Mouse (Mus musculus) bone marrow, adult 2 months (tissue): Measurements from ENCODE around the gene Thap11. TPM values are rescaled to one million over a fixed set of nuclear protein-coding genes. Genes with fewer than 3 reads are reported as not detected.
A peak's percentile ranks its signal among the peaks of the same experiment; 100 is the strongest.

Experiments used
- H3K27ac ChIP-seq: fragments of 200-500 bp; 2 replicates; pipeline ENCODE4 v1.5.1; 2012; ENCODE audit warnings: low read depth, mild to moderate bottlenecking, control low read depth, inconsistent platforms, low read length; ENCODE audit not compliant: control insufficient read depth, poor library complexity, insufficient read depth
- H3K4me1 ChIP-seq: fragments of 200-500 bp; 2 replicates; pipeline ENCODE4 v1.6.1; 2011; ENCODE audit warnings: low read length; ENCODE audit not compliant: control insufficient read depth, insufficient read depth
- H3K4me3 ChIP-seq: fragments of 200-500 bp; replicated peaks from 2 replicates; pipeline ENCODE3; 2011; ENCODE audit warnings: mild to moderate bottlenecking, low read depth, low read length, control low read depth; ENCODE audit not compliant: control insufficient read depth
- CTCF ChIP-seq: fragments of 200-500 bp; IDR thresholded peaks from 2 replicates; pipeline ENCODE4 v1.5.1; 2011; ENCODE audit warnings: low read length, control low read depth; ENCODE audit not compliant: control insufficient read depth, insufficient read depth
- POLR2A ChIP-seq: fragments of 200-500 bp; IDR thresholded peaks from 2 replicates; pipeline ENCODE4 v1.6.1; 2011; ENCODE audit warnings: low read depth, mild to moderate bottlenecking, control low read depth, low read length, borderline replicate concordance; ENCODE audit not compliant: control insufficient read depth
- WGBS: fragments of 180-500 bp; shearing (Covaris S2); methylation state at CpG from one replicate; pipeline ENCODE4 v1.1.7; 2018; 5-methylcytosine and 5-hydroxymethylcytosine counted together
- polyA plus RNA-seq: library from polyadenylated mRNA; stranded (reverse); fragments of >200 nt; gene quantifications from 2 replicates; pipeline ENCODE4 v1.2.4, GENCODE M21; 2011; ENCODE audit warnings: low replicate concordance; ENCODE audit not compliant: missing spikeins, insufficient read depth, insufficient read length

Thap11 gene
- polyA plus RNA-seq, 1 experiment = 12.6 TPM

DNA sequence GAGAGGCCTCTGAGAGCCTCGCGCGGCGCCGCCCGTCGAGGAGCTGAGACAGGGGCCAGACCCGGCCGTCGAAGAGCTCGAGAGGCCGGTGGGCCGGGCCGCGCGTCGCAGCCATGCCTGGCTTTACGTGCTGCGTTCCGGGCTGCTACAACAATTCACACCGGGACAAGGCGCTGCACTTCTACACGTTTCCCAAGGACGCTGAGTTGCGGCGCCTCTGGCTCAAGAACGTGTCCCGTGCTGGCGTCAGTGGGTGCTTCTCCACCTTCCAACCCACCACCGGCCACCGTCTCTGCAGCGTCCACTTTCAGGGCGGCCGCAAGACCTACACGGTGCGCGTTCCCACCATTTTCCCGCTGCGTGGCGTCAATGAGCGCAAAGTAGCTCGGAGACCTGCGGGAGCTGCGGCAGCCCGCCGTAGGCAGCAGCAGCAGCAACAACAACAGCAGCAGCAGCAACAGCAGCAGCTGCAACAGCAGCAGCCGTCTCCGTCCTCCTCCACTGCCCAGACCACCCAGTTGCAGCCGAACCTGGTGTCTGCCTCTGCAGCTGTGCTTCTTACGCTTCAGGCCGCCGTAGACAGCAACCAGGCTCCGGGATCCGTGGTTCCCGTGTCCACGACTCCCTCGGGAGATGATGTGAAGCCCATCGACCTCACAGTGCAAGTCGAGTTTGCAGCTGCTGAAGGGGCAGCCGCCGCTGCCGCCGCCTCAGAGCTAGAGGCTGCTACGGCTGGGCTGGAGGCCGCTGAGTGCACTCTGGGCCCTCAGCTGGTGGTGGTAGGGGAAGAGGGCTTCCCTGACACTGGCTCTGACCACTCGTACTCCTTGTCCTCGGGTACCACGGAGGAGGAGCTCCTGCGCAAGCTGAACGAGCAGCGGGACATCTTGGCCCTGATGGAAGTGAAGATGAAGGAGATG lies 576 bp downstream of the Thap11 start:
- Histone ChIP-seq H3K27ac (peak overlapping the region; percentile 85), H3K4me3 (peak overlapping the region; percentile 84), H3K4me1 (peaks cover 3% of the 10 kb centered on the region; the same call in 1 of the 2 replicates)
- no peak for TF ChIP-seq CTCF
- TF ChIP-seq POLR2A = peak; percentile 27; the same call in 1 of the 2 replicates
- WGBS = under 1% methylated on average over 71 of the region's 71 CpGs

DNA sequence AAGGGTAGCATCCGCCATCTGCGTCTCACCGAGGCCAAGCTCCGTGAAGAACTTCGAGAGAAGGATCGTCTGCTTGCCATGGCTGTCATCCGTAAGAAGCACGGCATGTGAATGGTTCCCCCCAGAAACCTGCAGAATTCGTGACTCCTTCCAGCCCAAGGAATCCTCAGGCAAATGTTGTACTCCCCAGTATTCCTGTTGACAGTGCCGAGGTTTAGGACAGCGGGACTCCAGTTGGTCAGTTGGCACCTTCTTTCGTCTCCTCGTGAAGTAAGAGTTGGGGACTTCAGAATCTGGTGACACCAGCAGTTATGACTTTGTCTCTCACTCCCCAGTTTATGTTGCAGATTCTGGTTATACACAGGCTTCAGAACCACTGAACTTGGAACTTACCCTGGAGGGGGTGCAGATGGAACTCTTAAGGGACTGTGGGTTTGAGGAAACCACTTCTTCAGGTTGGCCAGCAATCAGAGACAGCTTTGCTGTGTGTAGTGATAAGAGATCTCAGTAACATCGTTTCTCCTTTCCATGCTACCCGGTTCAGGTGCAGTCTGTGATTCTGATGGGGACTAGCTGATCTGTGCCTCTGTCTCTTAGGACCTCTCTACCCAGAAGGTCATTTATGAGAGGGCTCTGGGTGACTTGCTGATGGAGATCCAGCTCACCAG lies 1.4 kb downstream of the Thap11 start:
- peak overlapping the region; percentile 84 for H3K4me3 ChIP-seq
- WGBS = 31% methylated on average over 15 of the region's 15 CpGs
- peaks cover 3% of the 10 kb centered on the region; the same call in 1 of the 2 replicates for H3K4me1 ChIP-seq
- TF ChIP-seq POLR2A (no peak), CTCF (no peak)
- peak overlapping the region; percentile 85 for H3K27ac ChIP-seq

DNA sequence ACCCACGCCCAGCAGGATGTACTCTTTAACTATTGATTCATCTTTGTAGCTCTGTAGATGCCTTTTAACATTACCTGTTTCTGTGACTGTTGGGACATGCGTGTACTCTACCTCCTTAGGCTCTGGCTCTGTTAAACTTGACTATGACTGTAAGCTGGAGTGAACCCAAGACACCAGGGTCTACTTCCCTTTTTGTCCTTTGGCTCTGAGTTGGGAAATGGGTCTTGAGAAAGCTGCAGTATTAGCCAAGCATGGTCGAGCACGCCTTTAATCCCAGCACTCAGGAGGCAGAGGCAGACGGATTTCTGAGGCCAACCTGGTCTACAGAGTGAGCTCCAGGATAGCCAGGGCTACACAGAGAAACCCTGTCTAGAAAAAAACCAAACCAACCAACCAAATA lies 3.6 kb downstream of the Thap11 start:
- Histone ChIP-seq H3K4me1 (peaks cover 3% of the 10 kb centered on the region; the same call in 1 of the 2 replicates), H3K4me3 (no peak overlapping the region)

DNA sequence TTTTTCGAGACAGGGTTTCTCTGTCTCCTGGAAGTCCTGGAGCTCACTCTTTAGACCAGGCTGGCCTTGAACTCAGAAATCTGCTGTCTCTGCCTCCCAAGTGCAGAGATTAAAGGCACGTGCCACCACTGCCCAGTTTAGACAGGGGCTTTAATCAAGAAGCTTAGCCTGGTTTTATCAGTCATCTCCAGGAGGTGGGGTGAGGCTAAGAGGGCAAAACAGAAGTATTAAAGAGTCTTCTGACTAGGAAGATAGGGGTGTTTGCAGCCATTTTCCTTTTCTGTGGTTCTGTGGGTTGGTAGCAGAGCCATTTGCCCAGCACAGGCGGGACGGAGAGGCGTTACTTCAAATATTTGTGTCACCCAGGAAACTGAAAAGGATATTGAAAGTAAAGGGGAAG lies 4.4 kb downstream of the Thap11 start:
- 27% methylated on average over 5 of the region's 5 CpGs for WGBS
- Histone ChIP-seq H3K27ac (peak overlapping the region; percentile 87; the same call in 1 of the 2 replicates), H3K4me1 (peaks cover 2% of the 10 kb centered on the region; the same call in 1 of the 2 replicates), H3K4me3 (no peak overlapping the region)
- TF ChIP-seq POLR2A (no peak), CTCF (no peak)

More for the DNA sequence above, 3.6 kb downstream of the Thap11 start:
- peak overlapping the region; percentile 39; the same call in 1 of the 2 replicates for H3K27ac ChIP-seq
- TF ChIP-seq POLR2A (no peak), CTCF (no peak)
- WGBS = 28% methylated on average over 5 of the region's 5 CpGs

DNA sequence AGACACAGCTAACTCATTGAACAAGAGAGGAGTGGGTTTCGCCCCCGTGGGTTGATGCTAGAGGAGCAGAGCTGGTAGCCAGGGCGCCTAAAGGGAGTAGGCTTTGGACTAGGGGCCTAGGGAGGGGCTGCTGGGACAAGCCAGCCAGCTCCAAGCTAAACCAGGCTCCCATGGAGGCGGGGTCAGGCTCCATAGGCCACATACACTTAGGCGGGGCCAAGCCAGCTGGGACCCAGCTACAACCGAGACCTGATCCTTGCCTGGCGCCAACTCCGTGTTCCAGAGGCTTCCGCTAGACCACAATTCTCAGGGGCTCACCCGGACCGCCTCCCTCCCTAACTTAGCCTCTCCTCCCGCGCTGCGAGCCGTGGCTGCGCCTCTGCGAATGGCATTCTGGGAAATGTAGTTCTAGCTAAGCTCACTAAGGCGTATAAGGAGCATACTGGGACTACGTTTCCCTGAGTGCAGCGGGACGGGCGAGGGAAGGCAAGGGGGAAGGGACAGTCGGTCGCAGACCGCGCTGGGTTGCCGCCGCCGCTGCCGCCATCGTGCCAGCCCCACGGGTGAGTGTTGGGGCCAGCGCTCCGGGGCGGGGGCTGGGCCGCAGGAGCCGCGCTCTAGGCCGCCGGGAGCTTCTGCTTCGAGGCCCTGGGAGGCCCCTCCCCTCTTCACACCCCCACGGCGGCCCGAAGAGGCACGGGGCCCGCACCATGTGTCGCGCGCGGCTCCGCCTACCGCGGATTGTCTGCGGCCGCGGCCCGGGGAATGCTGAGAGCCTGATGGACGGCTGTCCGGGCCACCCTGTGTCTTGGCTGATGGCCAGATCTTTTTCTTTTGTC lies 5.4 kb downstream of the Thap11 start, which contains the start of gene Nutf2:
Gene Nutf2 (plus strand): TSS at position 438 of the 839 bp plus-strand sequence.
- WGBS = under 1% methylated on average over 59 of the region's 59 CpGs
- peaks cover 2% of the 10 kb centered on the region; the same call in 1 of the 2 replicates for H3K4me1 ChIP-seq

DNA sequence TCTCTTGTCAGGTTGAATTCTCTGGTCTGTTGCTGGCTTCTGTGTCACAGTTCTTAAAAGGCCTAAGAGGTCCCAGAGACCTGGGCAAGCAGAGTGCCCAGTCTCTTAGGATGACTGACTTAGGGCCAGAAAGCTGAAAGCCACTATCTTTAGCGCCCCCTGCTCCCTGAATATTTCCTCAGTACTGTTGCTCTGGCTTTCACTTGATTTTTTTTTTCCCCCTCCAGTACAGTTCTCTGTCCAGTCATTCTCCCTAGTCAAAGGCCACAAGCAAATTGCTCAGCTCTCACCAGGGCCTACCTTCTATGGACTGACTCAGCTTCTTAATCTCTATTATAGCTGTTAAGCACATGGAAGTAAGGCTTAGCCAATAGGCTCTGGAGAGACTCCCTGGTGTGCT lies 7.0 kb downstream of the Thap11 start:
- WGBS = 0% methylated on average over 1 of the region's 1 CpGs
- H3K4me3 ChIP-seq = no peak overlapping the region

More for the DNA sequence above, 5.4 kb downstream of the Thap11 start, which contains the start of gene Nutf2:
- TF ChIP-seq CTCF (no peak), POLR2A (peak; percentile 38; the same call in 1 of the 2 replicates)
- Histone ChIP-seq H3K27ac (peak within 1 kb of the TSS; percentile 87), H3K4me3 (peak within 1 kb of the TSS; percentile 82)

DNA sequence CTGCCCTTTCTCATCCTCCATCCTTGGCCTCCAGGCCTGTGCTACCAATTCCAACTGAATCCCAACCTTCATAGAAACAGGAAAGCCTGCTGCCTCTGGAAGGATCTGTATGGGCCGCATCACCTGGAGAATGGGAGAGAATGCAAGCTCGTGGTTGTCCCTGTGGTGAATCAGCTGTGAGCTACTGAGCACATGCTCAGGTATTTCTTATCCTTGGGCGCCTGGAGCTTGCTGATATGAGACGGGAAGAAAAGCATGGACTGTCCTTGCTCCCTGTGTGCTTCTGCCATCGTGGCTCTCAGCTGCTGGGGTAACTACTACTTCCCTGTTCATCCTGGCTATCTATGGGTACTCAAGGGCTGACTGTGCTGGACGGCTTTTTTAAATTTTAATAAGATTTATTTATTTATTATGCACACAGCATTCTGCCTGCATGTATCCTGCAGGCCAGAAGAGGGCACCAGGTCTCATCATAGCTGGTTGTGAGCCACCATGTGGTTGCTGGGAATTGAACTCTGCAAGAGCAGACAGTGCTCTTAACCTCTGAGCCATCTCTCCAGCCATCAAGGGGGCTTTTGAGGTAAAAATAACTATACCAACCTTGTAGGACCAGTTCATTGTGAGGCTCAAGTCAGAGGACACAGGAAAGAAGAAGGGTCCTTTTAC lies 11.6 kb downstream of the Thap11 start:
- no peak overlapping the region for H3K4me3 ChIP-seq
- WGBS = 61% methylated on average over 6 of the region's 6 CpGs
- TF ChIP-seq POLR2A (no peak), CTCF (peak; percentile 39)
- no peak overlapping the region for H3K27ac ChIP-seq
- H3K4me1 ChIP-seq = no peaks in the 10 kb centered on the region; the same call in 1 of the 2 replicates

More for the DNA sequence above, 7.0 kb downstream of the Thap11 start:
- H3K4me1 ChIP-seq = peaks cover 2% of the 10 kb centered on the region; the same call in 1 of the 2 replicates
- no peak overlapping the region for H3K27ac ChIP-seq
- TF ChIP-seq POLR2A (no peak), CTCF (no peak)
